Mouse (Mus musculus) stomach, embryonic 14.5 days (tissue): ENCODE data around the gene Tomm70a. TPM values are rescaled to one million over a fixed set of nuclear protein-coding genes. Genes with fewer than 3 reads are reported as not detected.

ENCODE experiments used
- ATAC-seq: fragments of 200-750 bp; cut with Nextera tagmentation; 2 replicates; pipeline ENCODE4 v1.8.0; 2017; ENCODE audit warnings: low read depth, moderate TSS enrichment; ENCODE audit not compliant: insufficient number of reproducible peaks, insufficient read depth, low FRiP score
- H3K27ac ChIP-seq: fragments of 300-500 bp; sonication (generic); 2 replicates; pipeline ENCODE4 v1.5.1; 2014; ENCODE audit warnings: mild to moderate bottlenecking, low read length, moderate library complexity, mixed read lengths
- H3K27me3 ChIP-seq: fragments of 300-500 bp; sonication (generic); 2 replicates; pipeline ENCODE4 v1.6.1; 2014; ENCODE audit warnings: low read length, control low read depth, mixed read lengths; ENCODE audit not compliant: control insufficient read depth, insufficient read depth
- H3K36me3 ChIP-seq: fragments of 300-500 bp; sonication (generic); 2 replicates; pipeline ENCODE4 v1.6.1; 2014; ENCODE audit warnings: mild to moderate bottlenecking, control low read depth, low read length, moderate library complexity, mixed read lengths; ENCODE audit not compliant: control insufficient read depth, insufficient read depth
- H3K4me1 ChIP-seq: fragments of 300-500 bp; sonication (generic); 2 replicates; pipeline ENCODE4 v1.6.1; 2014; ENCODE audit warnings: low read length, control low read depth, mixed read lengths; ENCODE audit not compliant: control insufficient read depth, insufficient read depth
- H3K4me2 ChIP-seq: fragments of 300-500 bp; sonication (generic); replicated peaks from 2 replicates; pipeline ENCODE4 v1.6.1; 2014; ENCODE audit warnings: low read depth, low read length, control low read depth
- H3K4me3 ChIP-seq: fragments of 300-500 bp; sonication (generic); 2 replicates; pipeline ENCODE4 v1.5.1; 2014; ENCODE audit warnings: low read depth, low read length, control low read depth
- H3K9ac ChIP-seq: fragments of 300-500 bp; sonication (generic); replicated peaks from 2 replicates; pipeline ENCODE4 v1.6.1; 2014; ENCODE audit warnings: low read depth, mild to moderate bottlenecking, control low read depth, low read length, moderate library complexity, mixed read lengths
- H3K9me3 ChIP-seq: fragments of 300-500 bp; sonication (generic); 2 replicates; pipeline ENCODE4 v1.6.1; 2016; ENCODE audit warnings: low read depth, low read length, control low read depth; ENCODE audit not compliant: control insufficient read depth
- WGBS: fragments of 180-500 bp; shearing (Covaris S2); extraction: QIAGEN DNeasy Blood & Tissue Kit; methylation state at CpG from one replicate; pipeline ENCODE4 v1.1.7; 2014; 5-methylcytosine and 5-hydroxymethylcytosine counted together
- polyA plus RNA-seq: library from polyadenylated mRNA; unstranded; fragments of >200 nt; fragmentation: Nextera tagmentation; extraction: Ambion mirVana; gene quantifications from 2 replicates; pipeline ENCODE4 v1.2.1, GENCODE M21; 2014

Tomm70a gene
- polyA plus RNA-seq, 1 experiment from 2014 or later: 50.1 TPM

DNA sequence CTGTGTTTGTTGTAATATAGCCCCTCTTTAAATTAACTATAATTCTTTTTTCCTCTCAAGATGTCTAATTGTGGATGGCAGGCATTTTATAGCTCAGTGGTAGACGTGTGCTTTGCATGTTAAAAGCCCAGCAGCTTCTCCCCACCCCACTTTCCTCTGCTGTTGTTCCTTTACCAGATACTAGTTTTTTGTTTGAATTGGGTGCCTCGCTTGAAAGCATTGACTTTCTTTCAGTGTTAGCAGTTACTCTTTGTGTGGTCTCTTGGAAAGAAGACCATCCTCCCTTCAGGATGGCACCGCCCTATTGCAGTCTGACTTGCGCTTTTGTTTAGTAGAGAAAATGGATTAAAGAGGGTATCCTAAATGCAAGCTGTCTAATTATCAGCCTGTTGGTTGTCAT, 10.0 kb downstream of the Tomm70a start:
- H3K4me2 ChIP-seq: no peak overlapping the region
- no peaks in the 10 kb centered on the region for H3K9me3 ChIP-seq
- WGBS: 79% methylated on average over 4 of the region's 4 CpGs
- H3K4me1 ChIP-seq: 0 out of 2 replicates have a peak, but pooled peaks cover 5% of the 10 kb centered on the region
- no peak overlapping the region for H3K9ac ChIP-seq
- ATAC-seq: no peak
- H3K4me3 ChIP-seq: no peak overlapping the region
- no peak overlapping the region for H3K27ac ChIP-seq
- peaks cover 15% of the 10 kb centered on the region for H3K36me3 ChIP-seq
- H3K27me3 ChIP-seq: no peaks in the 10 kb centered on the region

DNA sequence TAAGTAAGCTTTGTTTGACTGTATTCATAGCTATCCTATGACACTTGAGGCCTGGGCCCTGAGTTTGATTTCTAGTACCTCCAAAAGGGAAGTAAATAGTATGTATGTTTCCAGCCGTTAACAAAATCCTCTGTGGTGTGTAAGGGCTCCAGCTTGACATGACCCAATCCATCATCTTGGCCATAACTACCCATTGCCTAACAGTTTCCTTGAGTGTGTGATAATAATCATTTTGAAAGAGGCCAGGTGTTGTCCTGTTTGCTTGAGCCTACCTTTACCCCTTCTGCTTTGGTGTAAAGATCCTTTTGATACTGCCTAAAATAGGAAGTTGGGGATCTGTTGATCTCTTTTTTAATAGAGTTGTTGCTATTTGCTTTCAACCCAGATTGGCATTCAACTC, 10.8 kb downstream of the Tomm70a start:
- no peak overlapping the region for H3K4me3 ChIP-seq
- peaks cover 22% of the 10 kb centered on the region for H3K36me3 ChIP-seq
- H3K27me3 ChIP-seq: no peaks in the 10 kb centered on the region
- H3K9ac ChIP-seq: no peak overlapping the region
- H3K9me3 ChIP-seq: no peaks in the 10 kb centered on the region
- no peak overlapping the region for H3K4me2 ChIP-seq
- H3K27ac ChIP-seq: no peak overlapping the region
- 30% methylated on average over 1 of the region's 1 CpGs for WGBS
- 0 out of 2 replicates have a peak, but pooled peaks cover 5% of the 10 kb centered on the region for H3K4me1 ChIP-seq
- no peak for ATAC-seq

- no peak overlapping the region for H3K4me2 ChIP-seq
- H3K27me3 ChIP-seq: no peaks in the 10 kb centered on the region
- no peaks in the 10 kb centered on the region for H3K9me3 ChIP-seq
- H3K9ac ChIP-seq: no peak overlapping the region
- no peak overlapping the region for H3K4me3 ChIP-seq
- no peak for ATAC-seq
- peaks cover 29% of the 10 kb centered on the region for H3K36me3 ChIP-seq
- 93% methylated on average over 6 of the region's 6 CpGs for WGBS
- no peaks in the 10 kb centered on the region for H3K4me1 ChIP-seq
- no peak overlapping the region for H3K27ac ChIP-seq
Observed at GRCm38 (mm10) chr16:57133611-57134010, 12.1 kb downstream of the Tomm70a start.

GRCm38 (mm10) chr16:57144741-57145140, 23.2 kb downstream of the Tomm70a start:
- Histone ChIP-seq H3K4me2 (no peak overlapping the region), H3K36me3 (peaks cover 46% of the 10 kb centered on the region), H3K4me1 (no peaks in the 10 kb centered on the region), H3K9ac (no peak overlapping the region), H3K9me3 (no peaks in the 10 kb centered on the region), H3K27me3 (no peaks in the 10 kb centered on the region), H3K4me3 (no peak overlapping the region), H3K27ac (no peak overlapping the region)
- 94% methylated on average over 5 of the region's 5 CpGs for WGBS
- no peak for ATAC-seq

- peaks cover 47% of the 10 kb centered on the region for H3K36me3 ChIP-seq
Observed at GRCm38 (mm10) chr16:57151437-57151836, 29.9 kb downstream of the Tomm70a start.

GRCm38 (mm10) chr16:57155899-57156298, 34.4 kb downstream of the Tomm70a start:
- Histone ChIP-seq H3K27me3 (no peaks in the 10 kb centered on the region), H3K4me3 (no peak overlapping the region), H3K9me3 (no peaks in the 10 kb centered on the region), H3K4me2 (no peak overlapping the region), H3K9ac (no peak overlapping the region), H3K4me1 (no peaks in the 10 kb centered on the region), H3K36me3 (peaks cover 40% of the 10 kb centered on the region), H3K27ac (no peak overlapping the region)
- no peak for ATAC-seq

More at GRCm38 (mm10) chr16:57151437-57151836, 29.9 kb downstream of the Tomm70a start:
- H3K27me3 ChIP-seq: no peaks in the 10 kb centered on the region
- no peak overlapping the region for H3K27ac ChIP-seq
- H3K4me2 ChIP-seq: no peak overlapping the region
- H3K9me3 ChIP-seq: no peaks in the 10 kb centered on the region
- no peak overlapping the region for H3K9ac ChIP-seq
- H3K4me1 ChIP-seq: no peaks in the 10 kb centered on the region
- WGBS: 89% methylated on average over 4 of the region's 4 CpGs
- no peak overlapping the region for H3K4me3 ChIP-seq
- no peak for ATAC-seq

DNA sequence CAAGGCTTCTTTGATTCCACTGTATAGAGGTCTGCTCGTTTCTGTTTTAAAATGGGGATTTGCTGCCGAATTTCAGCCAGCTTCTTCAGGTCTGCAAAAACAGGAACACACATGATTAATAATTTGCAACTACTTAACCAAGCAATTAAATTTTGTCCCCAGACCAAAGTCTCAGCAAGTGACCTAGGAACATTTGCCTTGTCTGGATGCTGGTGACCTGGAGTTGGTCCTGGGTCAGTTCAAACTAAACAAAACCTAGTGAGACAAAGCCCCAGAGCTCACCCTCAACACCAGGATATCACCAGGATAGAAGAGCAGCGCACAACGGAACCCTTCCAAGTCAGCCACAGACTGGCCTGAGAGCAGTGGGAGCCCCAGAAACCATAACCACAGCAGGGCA, 35.6 kb downstream of the Tomm70a start:
- Histone ChIP-seq H3K4me3 (no peak overlapping the region), H3K4me2 (no peak overlapping the region), H3K36me3 (peaks cover 42% of the 10 kb centered on the region), H3K4me1 (no peaks in the 10 kb centered on the region), H3K27ac (no peak overlapping the region), H3K9ac (no peak overlapping the region), H3K9me3 (no peaks in the 10 kb centered on the region), H3K27me3 (no peaks in the 10 kb centered on the region)
- no peak for ATAC-seq
- 82% methylated on average over 4 of the region's 4 CpGs for WGBS

DNA sequence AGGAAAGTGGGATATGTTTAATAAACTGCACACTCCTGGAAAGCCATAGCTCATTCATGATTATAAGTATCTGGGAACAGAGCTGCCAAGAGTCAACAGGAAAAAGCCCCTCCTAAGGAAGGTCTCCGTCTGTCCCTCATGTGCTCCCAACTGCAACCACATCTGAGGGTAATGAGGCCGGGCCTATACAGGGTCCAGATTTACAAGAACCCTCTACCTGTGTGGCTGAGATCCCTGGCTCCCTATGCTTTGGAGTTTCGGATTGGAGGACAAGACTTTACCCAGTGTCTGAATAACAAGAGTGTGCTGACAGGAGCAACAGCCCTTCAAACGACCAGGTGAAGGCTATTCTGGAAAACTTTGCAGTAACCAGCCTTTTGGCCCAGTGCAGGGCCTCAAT, 36.2 kb downstream of the Tomm70a start:
- H3K27me3 ChIP-seq: no peaks in the 10 kb centered on the region
- no peak overlapping the region for H3K9ac ChIP-seq
- ATAC-seq: no peak
- H3K9me3 ChIP-seq: no peaks in the 10 kb centered on the region
- H3K4me1 ChIP-seq: no peaks in the 10 kb centered on the region
- H3K4me2 ChIP-seq: no peak overlapping the region
- H3K27ac ChIP-seq: no peak overlapping the region
- H3K36me3 ChIP-seq: peaks cover 38% of the 10 kb centered on the region
- no peak overlapping the region for H3K4me3 ChIP-seq
- WGBS: 64% methylated on average over 4 of the region's 4 CpGs

- Histone ChIP-seq H3K4me3 (no peak overlapping the region), H3K36me3 (peaks cover 33% of the 10 kb centered on the region), H3K9me3 (no peaks in the 10 kb centered on the region), H3K27me3 (no peaks in the 10 kb centered on the region), H3K4me2 (no peak overlapping the region), H3K4me1 (no peaks in the 10 kb centered on the region), H3K27ac (no peak overlapping the region), H3K9ac (no peak overlapping the region)
- WGBS: 70% methylated on average over 7 of the region's 7 CpGs
- ATAC-seq: no peak
Observed at GRCm38 (mm10) chr16:57159835-57160234, 38.3 kb downstream of the Tomm70a start.
